Mouse (Mus musculus) embryo, embryonic 10.5 days (tissue): ENCODE data around the gene Fam192a.

Experiments
- DNase-seq: peaks from one replicate; pipeline ENCODE4 v3.0.0-alpha.2; 2015; ENCODE audit warnings: low spot score

The Fam192a gene

DNA sequence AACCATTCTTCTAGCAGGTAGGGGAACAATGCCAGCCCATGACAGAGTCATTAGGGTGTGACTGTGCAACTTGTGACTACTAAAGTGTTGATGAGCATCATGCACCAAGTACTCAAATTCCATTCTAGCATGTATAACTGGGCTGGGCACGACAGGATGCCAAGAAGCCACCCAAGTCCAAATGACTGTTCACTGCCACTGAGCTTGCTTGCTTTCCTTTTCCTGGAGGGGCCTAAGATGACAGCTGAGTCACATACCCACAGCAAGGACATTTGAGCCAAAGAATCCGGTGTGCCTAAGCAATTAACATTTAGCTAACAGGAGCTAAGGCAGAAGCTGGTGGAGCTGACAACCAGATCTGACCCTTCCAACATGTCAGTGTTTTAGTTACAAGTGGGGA is 29.9 kb downstream of the Fam192a start:
- no peak for DNase-seq

DNA sequence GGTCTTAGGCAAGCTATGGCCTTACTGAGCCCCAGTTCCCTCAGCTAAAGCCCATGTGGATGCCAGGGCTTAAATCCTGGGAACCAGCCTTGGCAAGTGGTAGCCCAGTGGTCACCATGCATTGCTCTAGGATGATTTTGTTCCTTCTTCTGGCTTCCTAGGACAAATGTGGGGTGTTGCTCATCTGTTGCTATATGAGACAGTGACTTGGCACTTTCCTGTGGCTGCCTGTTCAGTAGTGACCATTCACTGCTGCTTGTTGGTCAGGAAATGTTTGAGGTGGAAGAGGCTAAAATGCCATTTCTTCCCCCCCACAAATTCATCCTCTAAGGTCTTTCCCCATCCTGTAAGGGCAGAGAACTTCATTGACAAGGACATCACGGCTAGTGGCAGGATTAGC is 32.4 kb downstream of the Fam192a start:
- no peak for DNase-seq

GRCm38 (mm10) chr8:94568098-94568497 is 33.7 kb downstream of the Fam192a start:
- no peak for DNase-seq

- DNase-seq, result peak; percentile 71
Measured at GRCm38 (mm10) chr8:94567159-94567849, 34.5 kb downstream of the Fam192a start.

DNA sequence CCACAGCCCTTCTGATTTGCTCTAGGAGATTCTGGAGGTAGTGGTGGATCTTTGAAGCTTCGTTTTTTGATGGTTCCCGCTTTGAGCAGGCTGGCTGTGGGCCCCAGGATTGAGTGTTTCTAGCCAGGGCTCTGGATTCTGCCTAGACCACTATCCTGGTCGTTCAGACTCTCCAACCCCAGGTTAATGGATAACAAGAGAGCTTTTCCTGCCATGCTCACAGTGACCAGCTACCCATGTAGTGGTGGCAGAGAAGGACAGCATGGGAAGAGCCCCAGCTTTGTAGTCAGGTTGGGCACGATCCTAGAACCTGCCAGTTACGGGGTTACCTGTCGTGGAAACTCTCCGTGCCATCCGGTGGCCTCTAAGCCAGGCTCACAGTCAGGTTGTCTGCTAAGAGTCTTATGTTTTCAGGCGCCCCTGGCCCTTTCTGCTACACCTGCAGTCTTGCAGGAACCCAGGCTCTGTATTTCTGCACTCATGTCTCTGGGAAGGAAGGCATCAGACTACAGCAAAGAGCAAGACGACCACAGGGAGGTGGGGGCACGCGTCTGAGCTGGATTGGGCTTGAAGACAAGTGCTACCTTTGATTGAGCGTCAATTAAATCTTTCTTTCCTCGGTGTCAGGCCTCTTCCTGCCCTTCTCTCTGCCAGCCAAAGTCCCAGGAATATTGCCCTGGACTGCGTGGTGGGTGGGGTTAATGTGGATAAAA is 35.2 kb downstream of the Fam192a start:
- DNase-seq, result no peak

DNA sequence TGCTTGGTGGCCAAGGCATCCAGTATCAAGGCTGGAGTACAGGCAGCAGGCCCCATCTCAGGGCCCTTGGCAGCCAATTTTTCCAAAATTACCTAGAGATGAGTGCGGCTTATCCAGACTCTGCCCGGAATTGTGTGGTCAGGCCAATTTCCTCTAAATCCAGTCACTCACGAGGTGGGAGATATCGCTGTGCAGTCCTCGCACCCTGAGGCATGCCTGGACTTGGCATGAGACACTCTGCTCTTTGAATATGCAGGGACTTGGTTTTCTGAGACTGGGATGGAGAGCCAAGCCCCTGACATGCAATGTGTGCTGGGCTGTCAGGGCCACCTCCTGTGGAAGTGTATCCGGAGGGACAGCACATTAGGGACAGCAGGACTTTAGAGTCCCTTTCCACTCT is 35.8 kb downstream of the Fam192a start:
- no peak for DNase-seq

DNA sequence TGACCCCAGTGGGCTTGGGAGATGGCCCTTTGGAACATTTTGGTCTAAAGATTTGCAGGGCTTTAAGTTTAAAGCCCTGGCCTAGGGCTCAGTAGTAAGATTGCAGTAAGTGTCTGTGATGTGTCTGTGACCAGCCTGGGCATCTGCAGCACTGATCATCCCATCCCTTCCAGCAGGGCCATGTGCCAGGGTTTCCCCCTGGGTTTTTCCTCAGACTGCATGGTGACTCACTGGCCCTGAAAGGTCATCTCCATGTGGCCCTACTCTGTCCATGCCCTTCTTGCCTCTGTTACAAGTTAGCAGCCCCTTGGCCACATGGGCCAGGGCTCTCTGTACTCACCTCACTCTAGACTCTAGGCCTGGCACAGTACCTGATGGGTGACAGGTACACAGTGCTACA is 37.4 kb downstream of the Fam192a start:
- no peak for DNase-seq

DNA sequence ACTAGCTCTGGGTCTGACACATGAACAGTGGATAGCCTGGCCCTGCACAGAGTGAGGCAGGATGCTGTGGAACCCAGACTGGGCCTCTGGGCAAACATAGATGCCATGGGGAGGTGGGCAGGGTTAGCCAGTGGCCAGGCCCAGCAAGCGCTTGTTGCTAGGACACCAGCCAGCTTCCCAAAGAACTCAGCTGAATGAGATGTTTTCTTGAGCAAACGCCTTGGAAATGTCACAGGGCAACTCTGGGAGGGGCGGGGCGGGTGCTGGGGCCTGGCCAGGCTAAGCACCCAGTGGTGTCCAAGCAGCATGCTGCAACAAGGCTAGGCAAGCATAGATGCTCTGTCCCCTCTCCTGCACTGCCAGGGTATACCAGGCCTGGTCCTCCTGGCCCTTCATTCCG is 40.5 kb downstream of the Fam192a start:
- DNase-seq, result peak; percentile 52

GRCm38 (mm10) chr8:94557281-94557680 is 44.5 kb downstream of the Fam192a start:
- no peak for DNase-seq

- no peak for DNase-seq
Measured at GRCm38 (mm10) chr8:94552696-94553095, 49.1 kb downstream of the Fam192a start.

DNA sequence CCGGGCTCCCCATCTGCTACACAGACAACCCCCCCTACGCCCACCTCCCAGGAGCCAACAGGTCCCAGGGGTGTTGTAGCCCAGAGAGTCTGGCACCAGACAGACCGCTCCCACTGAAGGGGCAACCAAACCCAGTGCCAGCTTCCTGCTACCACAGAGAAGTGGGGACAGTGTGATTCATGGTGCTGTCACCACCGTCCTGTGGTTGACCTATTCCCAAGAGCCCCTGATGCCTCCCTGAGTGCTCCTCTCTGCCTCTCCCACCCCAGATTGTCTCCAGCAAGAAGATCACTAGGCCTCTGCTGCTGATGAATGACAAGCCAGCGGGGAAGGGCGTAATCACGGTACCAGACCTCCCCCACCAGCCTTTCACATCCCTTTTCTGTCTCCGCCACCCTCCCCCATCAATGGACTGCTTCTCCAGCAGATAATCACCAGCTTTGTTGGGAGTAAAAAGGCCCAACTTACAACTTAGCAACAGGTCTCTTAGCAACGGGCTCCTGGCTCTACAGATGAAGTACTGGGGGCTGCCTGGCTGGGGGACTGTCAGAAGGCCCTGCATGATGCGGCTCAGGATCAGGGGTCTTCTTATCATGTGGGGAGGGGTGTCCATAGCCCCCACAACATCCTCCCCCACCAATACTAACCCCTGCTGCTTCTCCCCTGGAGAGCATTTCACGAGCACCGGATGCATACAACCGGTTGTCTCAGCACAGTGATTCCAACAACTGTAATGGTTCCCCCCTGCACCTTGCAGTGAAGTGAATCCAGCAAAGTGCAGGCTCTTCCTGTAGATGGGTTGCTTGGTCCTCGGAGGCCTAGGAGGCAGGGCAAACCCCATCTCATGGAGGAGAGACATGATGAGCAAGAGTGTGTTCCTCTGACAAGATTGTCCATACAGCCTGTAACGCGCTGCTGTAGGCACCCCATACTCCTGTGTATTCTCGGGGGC is 50.0 kb downstream of the Fam192a start:
- peak; percentile 92 for DNase-seq

- no peak for DNase-seq
Measured at GRCm38 (mm10) chr8:94549998-94550397, 51.8 kb downstream of the Fam192a start.

DNA sequence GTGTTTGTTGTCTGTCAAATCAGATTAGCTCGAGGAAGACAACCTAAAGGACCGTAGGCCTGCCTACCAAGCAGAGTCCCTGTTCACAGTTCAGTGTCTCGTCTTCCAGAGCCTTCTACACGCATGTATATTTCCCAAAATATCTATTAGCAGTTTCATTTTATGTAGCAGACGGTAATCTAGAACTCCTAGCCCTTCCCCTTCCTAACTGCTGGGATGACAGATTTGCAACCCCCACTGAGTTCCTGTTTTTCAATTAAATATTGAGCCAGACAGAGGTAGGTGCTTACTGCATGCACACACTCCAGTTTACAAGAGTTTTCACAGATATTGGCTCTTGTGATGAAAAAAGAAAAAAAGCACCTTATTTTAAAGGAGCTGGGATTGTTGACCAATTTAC is 52.3 kb downstream of the Fam192a start:
- DNase-seq, result no peak

DNA sequence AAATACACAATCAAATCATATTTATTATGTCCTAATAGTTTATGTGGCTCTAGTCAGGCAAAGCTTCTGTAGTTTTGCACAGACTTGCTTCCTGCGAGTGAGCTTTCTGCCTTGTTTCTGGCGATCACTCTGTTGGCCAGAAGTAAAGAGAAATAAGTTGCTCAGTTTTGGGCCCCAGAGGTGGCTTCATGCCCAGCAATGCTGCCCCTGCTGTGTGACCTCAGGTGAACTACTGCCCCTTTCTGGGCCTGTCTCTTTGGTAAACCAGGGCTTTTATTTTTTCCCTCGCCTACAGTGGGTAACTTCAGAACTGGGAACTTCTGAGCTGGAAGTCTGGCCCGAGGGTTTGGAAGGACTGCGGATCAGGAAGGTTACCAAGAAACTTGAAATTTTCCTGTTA is 52.8 kb downstream of the Fam192a start:
- no peak for DNase-seq

- no peak for DNase-seq
Measured at GRCm38 (mm10) chr8:94543981-94544380, 57.8 kb downstream of the Fam192a start.

GRCm38 (mm10) chr8:94540889-94541795 is 60.7 kb downstream of the Fam192a start:
- DNase-seq, result no peak

DNA sequence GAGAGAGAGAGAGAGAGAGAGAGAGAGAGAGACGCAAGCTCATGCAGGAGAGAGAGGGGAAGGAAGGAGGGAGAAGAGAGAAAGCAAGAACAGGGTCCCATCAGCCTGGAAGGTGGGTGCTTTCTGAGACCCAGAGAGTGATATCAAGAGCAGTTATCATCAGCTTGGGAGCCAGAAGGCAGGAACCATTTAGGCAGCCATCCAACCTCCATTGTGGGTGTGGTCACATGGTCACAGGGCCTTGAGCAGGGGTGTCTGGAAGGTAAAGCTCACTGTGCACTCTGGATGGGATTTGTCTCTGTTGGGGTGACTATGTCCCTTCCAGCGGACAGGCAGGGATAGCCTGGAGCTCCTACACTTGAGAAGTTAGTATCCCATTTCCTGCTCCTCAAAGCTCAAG is 61.8 kb downstream of the Fam192a start:
- no peak for DNase-seq

- DNase-seq, result no peak
Measured at GRCm38 (mm10) chr8:94537456-94537855, 64.3 kb downstream of the Fam192a start.

- no peak for DNase-seq
Measured at GRCm38 (mm10) chr8:94535631-94536030, 66.2 kb downstream of the Fam192a start.

GRCm38 (mm10) chr8:94534612-94535011 is 67.2 kb downstream of the Fam192a start:
- DNase-seq, result no peak

DNA sequence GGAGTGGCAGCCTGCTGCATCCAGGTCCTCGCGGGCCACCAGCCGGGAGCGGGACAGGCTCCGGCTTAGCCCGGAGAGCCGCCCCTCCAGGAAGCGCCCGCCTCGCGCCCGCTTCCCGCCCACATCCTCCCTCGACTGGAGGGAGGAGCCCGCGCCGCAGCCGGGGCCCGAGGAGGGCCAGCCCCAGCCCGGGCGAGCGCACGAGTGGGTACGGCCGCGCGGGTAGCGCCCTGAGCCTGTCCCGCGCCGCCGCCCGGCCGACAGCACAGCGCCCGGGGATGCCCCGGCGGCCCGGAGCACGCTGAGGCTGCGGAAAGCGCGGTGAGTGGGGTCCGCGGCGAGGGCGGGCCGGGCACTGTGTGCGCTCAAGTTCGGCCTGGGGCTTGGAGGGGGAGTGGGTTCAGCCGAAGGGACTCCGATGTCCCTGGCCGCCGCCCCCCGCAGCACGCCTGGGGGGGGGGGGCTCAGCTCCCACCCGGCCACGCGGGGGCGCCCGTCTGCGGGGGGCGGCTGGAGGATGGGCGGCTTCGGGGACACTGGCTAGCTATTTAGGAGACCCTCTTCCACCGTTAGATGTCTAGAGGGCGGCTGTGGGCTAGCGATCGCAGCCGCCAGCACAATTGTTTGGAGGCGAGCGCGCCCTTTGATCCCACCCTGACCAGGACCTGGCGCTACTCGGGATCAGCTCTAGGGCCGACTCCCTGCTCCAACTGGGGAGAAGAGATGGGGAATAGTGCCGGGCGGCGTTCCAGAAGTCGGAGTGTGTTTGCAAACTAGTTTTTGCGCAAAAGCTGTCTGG is 68.7 kb downstream of the Fam192a start, which contains the start of gene Cpne2:
Cpne2 (plus strand) TSS at position 118 of the 799 bp plus-strand sequence.
- peak; percentile 68 for DNase-seq
